Mouse (Mus musculus): ENCODE data around the gene Cep70. TPM values are rescaled to one million over a fixed set of nuclear protein-coding genes. Genes with fewer than 3 reads are reported as not detected.

The Cep70 gene
- polyA plus RNA-seq, 1 experiment, result 12.5 TPM

- Histone ChIP-seq H3K4me1 (ENCODE audit: control insufficient read depth, insufficient read depth, low read length) (no peaks in the 10 kb centered on the region; the same call in 1 of the 2 replicates), H3K27ac (ENCODE audit: insufficient read depth, low read length) (no peak overlapping the region), H3K4me3 (ENCODE audit: insufficient read depth, low read length) (no peak overlapping the region)
- TF ChIP-seq POLR2A (IDR thresholded peaks at IDR 0.05; ENCODE audit: low read depth, low read length), result no peak
Measured at GRCm38 (mm10) chr9:99340126-99340525, 97.0 kb downstream of the Cep70 start.

DNA sequence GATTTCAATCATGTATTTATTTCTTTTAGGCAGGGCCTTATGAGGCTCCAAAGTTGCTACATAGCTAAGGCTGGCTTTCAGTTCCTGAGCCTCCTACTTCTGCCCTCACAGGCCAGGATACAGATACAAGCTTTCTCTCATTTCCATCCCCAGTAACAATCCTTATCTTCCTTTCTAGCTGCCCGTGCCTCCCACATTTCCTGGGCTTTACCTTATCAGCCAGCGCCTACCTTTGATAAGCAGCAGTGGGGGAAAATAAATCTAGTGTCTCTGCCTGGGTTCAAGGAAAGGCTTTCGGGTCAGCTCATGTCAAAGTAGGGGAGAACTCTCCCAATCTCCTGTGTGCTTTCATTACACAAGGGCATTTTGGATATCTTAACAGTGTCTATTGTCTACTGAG, 98.4 kb downstream of the Cep70 start:
- Histone ChIP-seq H3K4me1 (ENCODE audit: control insufficient read depth, insufficient read depth, low read length) (no peaks in the 10 kb centered on the region; the same call in 1 of the 2 replicates), H3K4me3 (ENCODE audit: insufficient read depth, low read length) (no peak overlapping the region), H3K27ac (ENCODE audit: insufficient read depth, low read length) (no peak overlapping the region)
- TF ChIP-seq POLR2A (IDR thresholded peaks at IDR 0.05; ENCODE audit: low read depth, low read length) (no peak), CTCF (IDR thresholded peaks at IDR 0.05; ENCODE audit: borderline replicate concordance, insufficient read depth, low read length) (no peak)

GRCm38 (mm10) chr9:99345351-99345792, 102.2 kb downstream of the Cep70 start:
- H3K4me1 ChIP-seq (ENCODE audit: control insufficient read depth, insufficient read depth, low read length), result no peaks in the 10 kb centered on the region; the same call in 1 of the 2 replicates
- no peak overlapping the region for H3K4me3 ChIP-seq (ENCODE audit: insufficient read depth, low read length)
- H3K27ac ChIP-seq (ENCODE audit: insufficient read depth, low read length), result no peak overlapping the region
- TF ChIP-seq POLR2A (IDR thresholded peaks at IDR 0.05; ENCODE audit: low read depth, low read length) (no peak), CTCF (IDR thresholded peaks at IDR 0.05; ENCODE audit: borderline replicate concordance, insufficient read depth, low read length) (no peak)

Other genes starting within 250 kb of the Cep70 start
- gene Gm1123, start 207.7 kb upstream of the Cep70 start, polyA plus RNA-seq (2011; ENCODE audit: insufficient read length, low read depth, missing spikeins), result not detected in 2 replicates
- 5.2 and 6.7 TPM in 2 replicates for gene Pik3cb, start 102.7 kb upstream of the Cep70 start, polyA plus RNA-seq (2011; ENCODE audit: insufficient read length, low read depth, missing spikeins)
- not detected in 2 replicates for gene Faiml, start 6.1 kb upstream of the Cep70 start, polyA plus RNA-seq (2011; ENCODE audit: insufficient read length, low read depth, missing spikeins)
- 0.11 TPM in 1 of 2 replicates, not detected in the other for gene Esyt3, start 115.2 kb downstream of the Cep70 start, polyA plus RNA-seq (2011; ENCODE audit: insufficient read length, low read depth, missing spikeins)
- gene Mras, start 194.0 kb downstream of the Cep70 start, polyA plus RNA-seq (2011; ENCODE audit: insufficient read length, low read depth, missing spikeins), result 29.5 and 35.3 TPM in 2 replicates
- gene Nme9, start 208.1 kb downstream of the Cep70 start, polyA plus RNA-seq (2011; ENCODE audit: insufficient read length, low read depth, missing spikeins), result not detected in 2 replicates